Mouse (Mus musculus) testis, adult 2 months (tissue): ENCODE results near the gene Olfr1109. TPM values are rescaled to one million over a fixed set of nuclear protein-coding genes. Genes with fewer than 3 reads are reported as not detected.

Experiments
- H3K27ac ChIP-seq: fragments of 200-500 bp; 2 replicates; pipeline ENCODE4 v1.5.1; 2012; ENCODE audit warnings: low read depth, low read length; ENCODE audit not compliant: control insufficient read depth, insufficient read depth
- H3K27me3 ChIP-seq: fragments of 200-500 bp; 2 replicates; pipeline ENCODE4 v1.6.1; 2012; ENCODE audit warnings: mild to moderate bottlenecking, low read length, moderate library complexity; ENCODE audit not compliant: control insufficient read depth, insufficient read depth
- H3K36me3 ChIP-seq: fragments of 200-500 bp; 2 replicates; pipeline ENCODE4 v1.6.1; 2012; ENCODE audit warnings: mild to moderate bottlenecking, low read length; ENCODE audit not compliant: control insufficient read depth, insufficient read depth
- H3K4me1 ChIP-seq: fragments of 200-500 bp; 2 replicates; pipeline ENCODE4 v1.6.1; 2012; ENCODE audit warnings: low read length; ENCODE audit not compliant: control insufficient read depth, insufficient read depth
- H3K4me3 ChIP-seq: fragments of 200-500 bp; 2 replicates; pipeline ENCODE4 v1.5.1; 2012; ENCODE audit warnings: low read depth, mild to moderate bottlenecking, low read length, moderate library complexity, mixed read lengths; ENCODE audit not compliant: control insufficient read depth
- CTCF ChIP-seq: fragments of 200-500 bp; IDR thresholded peaks from 2 replicates; pipeline ENCODE4 v1.5.1; 2012; ENCODE audit warnings: low read depth, mild to moderate bottlenecking, inconsistent platforms, low read length, moderate library complexity; ENCODE audit not compliant: control insufficient read depth, insufficient read depth, insufficient replicate concordance
- POLR2A ChIP-seq: fragments of 200-500 bp; IDR thresholded peaks from 2 replicates; pipeline ENCODE4 v1.6.1; 2012; ENCODE audit warnings: low read depth, mild to moderate bottlenecking, inconsistent platforms, low read length, moderate library complexity; ENCODE audit not compliant: control insufficient read depth
- polyA plus RNA-seq: library from polyadenylated mRNA; depleted of rRNA; stranded (reverse); fragments of >200 nt; gene quantifications from 2 replicates; pipeline ENCODE4 v1.2.3, GENCODE M21; 2012; rRNA removed

Gene Olfr1109
- polyA plus RNA-seq: not detected in 2 replicates

DNA sequence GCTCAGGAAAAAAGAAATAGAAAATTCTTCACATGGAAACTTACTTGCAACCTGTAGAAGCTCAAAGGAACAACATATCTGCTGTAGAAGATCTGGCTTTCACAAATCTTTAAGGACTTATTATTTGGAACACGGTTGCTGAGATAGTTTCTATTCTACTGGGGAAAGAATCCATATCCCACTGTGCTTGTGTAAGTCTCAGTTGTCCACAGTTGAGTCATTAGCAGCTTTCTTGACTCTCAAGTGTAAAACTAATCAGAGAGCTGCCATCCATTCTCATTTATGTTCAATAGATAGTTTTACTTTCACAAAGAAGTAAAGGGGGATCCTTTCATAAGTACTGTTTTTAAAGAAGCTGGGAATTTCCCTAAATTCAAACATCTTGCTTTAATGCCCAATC lies at the start of gene Olfr1109:
TSS of gene Olfr1109 (minus strand) at position 101 of the 400 bp plus-strand sequence.
- Histone ChIP-seq H3K4me3 (no peak within 1 kb of the TSS), H3K27me3 (no peaks in the 10 kb centered on the region), H3K4me1 (no peaks in the 10 kb centered on the region), H3K36me3 (no peaks in the 10 kb centered on the region), H3K27ac (no peak within 1 kb of the TSS)
- no peak for TF ChIP-seq POLR2A
- no peak for TF ChIP-seq CTCF

GRCm38 (mm10) chr2:87140200-87140599 lies 44.4 kb upstream of the Olfr1109 start, which contains the start of gene Olfr1110:
Gene Olfr1110 (minus strand): TSS chr2:87140300.
- Histone ChIP-seq H3K4me3 (no peak within 1 kb of the TSS), H3K27me3 (no peaks in the 10 kb centered on the region), H3K27ac (no peak within 1 kb of the TSS), H3K36me3 (no peaks in the 10 kb centered on the region), H3K4me1 (no peaks in the 10 kb centered on the region)
- TF ChIP-seq POLR2A (no peak), CTCF (no peak)

DNA sequence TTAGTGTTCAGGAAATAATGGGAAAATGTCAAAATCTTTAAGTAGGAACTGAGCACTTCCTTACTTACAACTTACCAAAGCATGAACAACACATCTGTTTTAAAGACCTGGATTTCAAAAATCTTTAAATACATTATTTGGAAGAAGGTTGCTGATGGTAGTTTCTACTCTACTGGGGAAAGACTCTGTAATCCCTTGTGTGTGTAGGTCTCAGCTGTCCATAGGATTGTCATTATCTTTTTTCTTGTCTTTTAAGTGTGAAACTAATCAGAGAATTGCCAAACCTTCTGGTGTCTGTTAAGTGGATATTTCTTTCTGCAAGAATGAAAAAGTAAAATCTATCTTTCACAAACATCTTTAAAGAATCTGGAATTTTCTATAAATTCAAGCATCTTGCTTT lies 18.7 kb upstream of the Olfr1109 start, which contains the start of gene Olfr259:
TSS of gene Olfr259 (minus strand) at position 101 of the 400 bp plus-strand sequence.
- H3K27ac ChIP-seq: no peak within 1 kb of the TSS
- TF ChIP-seq CTCF (no peak), POLR2A (no peak)
- H3K36me3 ChIP-seq: no peaks in the 10 kb centered on the region
- H3K4me3 ChIP-seq: no peak within 1 kb of the TSS
- H3K27me3 ChIP-seq: no peaks in the 10 kb centered on the region
- no peaks in the 10 kb centered on the region for H3K4me1 ChIP-seq

- Histone ChIP-seq H3K27me3 (no peaks in the 10 kb centered on the region), H3K4me3 (no peak within 1 kb of the TSS), H3K36me3 (no peaks in the 10 kb centered on the region), H3K27ac (no peak within 1 kb of the TSS), H3K4me1 (no peaks in the 10 kb centered on the region)
- TF ChIP-seq CTCF (no peak), POLR2A (no peak)
Measured at GRCm38 (mm10) chr2:87075717-87076116, 20.1 kb downstream of the Olfr1109 start, which contains the start of gene Olfr1107. Gene Olfr1107 (minus strand): TSS chr2:87075817.

DNA sequence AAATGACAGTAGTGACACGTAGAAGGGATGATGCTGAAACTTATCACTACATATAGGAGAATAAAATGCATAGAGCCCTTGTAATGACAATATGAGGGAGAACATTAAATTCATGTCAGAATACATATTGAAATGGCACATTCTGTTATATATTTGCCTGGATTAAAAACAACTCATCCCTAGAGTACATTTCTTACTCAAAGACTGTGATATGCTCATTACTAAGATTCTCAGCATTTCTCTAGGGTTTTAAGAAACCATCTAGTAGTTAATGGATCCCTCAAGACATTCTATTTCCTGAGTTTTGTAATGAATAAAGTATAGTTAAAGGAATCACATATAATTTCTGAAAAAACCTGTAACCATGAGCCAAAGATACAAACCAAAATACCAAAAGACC lies 43.6 kb downstream of the Olfr1109 start, which contains the start of gene Olfr1106:
TSS of gene Olfr1106 (minus strand) at position 101 of the 400 bp plus-strand sequence.
- Histone ChIP-seq H3K27me3 (no peaks in the 10 kb centered on the region), H3K27ac (no peak within 1 kb of the TSS), H3K4me3 (no peak within 1 kb of the TSS), H3K4me1 (no peaks in the 10 kb centered on the region), H3K36me3 (no peaks in the 10 kb centered on the region)
- TF ChIP-seq POLR2A (no peak), CTCF (no peak)

Other genes starting within 250 kb of the Olfr1109 start
- gene Olfr1095, start 244.3 kb downstream of the Olfr1109 start, polyA plus RNA-seq: not detected in 2 replicates
- gene Gm13723, start 221.2 kb downstream of the Olfr1109 start, polyA plus RNA-seq: not detected in 2 replicates
- gene Olfr1097, start 203.8 kb downstream of the Olfr1109 start, polyA plus RNA-seq: not detected in 2 replicates
- not detected in 2 replicates for gene Olfr1098, start 171.5 kb downstream of the Olfr1109 start, polyA plus RNA-seq
- not detected in 2 replicates for gene Olfr1099, start 135.3 kb downstream of the Olfr1109 start, polyA plus RNA-seq
- not detected in 2 replicates for gene Olfr1100, start 116.1 kb downstream of the Olfr1109 start, polyA plus RNA-seq
- gene Olfr1101, start 104.8 kb downstream of the Olfr1109 start, polyA plus RNA-seq: not detected in 2 replicates
- gene Olfr1102, start 97.6 kb downstream of the Olfr1109 start, polyA plus RNA-seq: not detected in 2 replicates
- gene Olfr1104, start 68.9 kb downstream of the Olfr1109 start, polyA plus RNA-seq: not detected in 2 replicates
- gene Olfr1105, start 59.5 kb downstream of the Olfr1109 start, polyA plus RNA-seq: not detected in 2 replicates
- gene Olfr1106, start 43.7 kb downstream of the Olfr1109 start, polyA plus RNA-seq: not detected in 2 replicates
- gene Olfr1107, start 20.2 kb downstream of the Olfr1109 start, polyA plus RNA-seq: not detected in 2 replicates
- gene Olfr259, start 18.6 kb upstream of the Olfr1109 start, polyA plus RNA-seq: not detected in 2 replicates
- not detected in 2 replicates for gene Olfr1110, start 44.3 kb upstream of the Olfr1109 start, polyA plus RNA-seq
- not detected in 2 replicates for gene Olfr1111, start 56.6 kb upstream of the Olfr1109 start, polyA plus RNA-seq
- not detected in 2 replicates for gene Olfr1112, start 91.8 kb upstream of the Olfr1109 start, polyA plus RNA-seq
- gene Olfr1113, start 113.0 kb upstream of the Olfr1109 start, polyA plus RNA-seq: not detected in 2 replicates
- not detected in 2 replicates for gene Olfr1115, start 152.0 kb upstream of the Olfr1109 start, polyA plus RNA-seq
- not detected in 2 replicates for gene Olfr1116, start 171.5 kb upstream of the Olfr1109 start, polyA plus RNA-seq
- not detected in 2 replicates for gene Olfr1118, start 211.6 kb upstream of the Olfr1109 start, polyA plus RNA-seq